Mouse (Mus musculus): ENCODE data around the gene Hdgf. TPM values are rescaled to one million over a fixed set of nuclear protein-coding genes. Genes with fewer than 3 reads are reported as not detected.

The Hdgf gene
- total and polyA plus RNA-seq, 3 experiments: 199 to 468 (median 215) TPM

- Histone ChIP-seq H3K27me3 (replicated peaks) (no peaks in the 10 kb centered on the region), H3K4me1 (ENCODE audit: control insufficient read depth in 1 of 2, insufficient read depth in 2 of 2) (peaks cover 10 to 26% of the 10 kb centered on the region in 2 experiments), H3K36me3 (replicated peaks in 1 of 2; ENCODE audit: control insufficient read depth in 1 of 2, insufficient read depth in 1 of 2, low read length in 1 of 2) (peaks cover 7 to 21% of the 10 kb centered on the region in 2 experiments), H3K79me2 (replicated peaks; ENCODE audit: control insufficient read depth, extremely low read depth, insufficient read depth, poor library complexity, severe bottlenecking) (peaks cover 40% of the 10 kb centered on the region), H3K4me2 (ENCODE audit: insufficient read depth, low read depth, poor library complexity, severe bottlenecking) (peak within 1 kb of the TSS; percentile 94), H3K9ac (ENCODE audit: insufficient read depth, low read depth) (peak within 1 kb of the TSS; percentile 99), H3K9me3 (replicated peaks; ENCODE audit: low read length) (peaks cover 5% of the 10 kb centered on the region), H3K4me3 (replicated peaks in 1 of 3; ENCODE audit: low read depth in 2 of 3, low read length in 2 of 3, poor library complexity in 1 of 3) (peak within 1 kb of the TSS; percentile 86 to 95 (median 95)), H3K27ac (ENCODE audit: insufficient read depth, low read depth) (peak within 1 kb of the TSS; percentile 72)
- peak; percentile 77; the same call in 1 of the 2 replicates for TF ChIP-seq MXI1 (IDR thresholded peaks at IDR 0.05; ENCODE audit: low read depth, low read length)
- TF ChIP-seq GABPA (IDR thresholded peaks at IDR 0.05; ENCODE audit: insufficient replicate concordance, low read depth, low read length): peak; percentile 97; the same call in 1 of the 2 replicates
- no peak for TF ChIP-seq JUN (IDR thresholded peaks at IDR 0.05; ENCODE audit: insufficient read depth, low read depth, low read length)
- TF ChIP-seq ZMIZ1 (IDR thresholded peaks at IDR 0.05; ENCODE audit: low read depth, low read length): peak; percentile 80; the same call in 1 of the 2 replicates
- TF ChIP-seq ZNF384 (IDR thresholded peaks at IDR 0.05; ENCODE audit: low read depth, low read length): no peak
- TF ChIP-seq SMC3 (IDR thresholded peaks at IDR 0.05; ENCODE audit: low read depth, low read length): no peak
- TF ChIP-seq KAT2A (IDR thresholded peaks at IDR 0.05; ENCODE audit: insufficient replicate concordance, low read length): peak; percentile 100
- TF ChIP-seq PAX5 (IDR thresholded peaks at IDR 0.05; ENCODE audit: low read length): no peak
- no peak for TF ChIP-seq EP300 (IDR thresholded peaks at IDR 0.05; ENCODE audit: low read length)
- peak; percentile 61 for TF ChIP-seq POLR2A (IDR thresholded peaks at IDR 0.05; ENCODE audit: low read depth, low read length)
- TF ChIP-seq JUND (conservative IDR thresholded peaks at IDR 0.05; ENCODE audit: low read depth, low read length): no peak
- no peak for TF ChIP-seq CHD1 (IDR thresholded peaks at IDR 0.05; ENCODE audit: low read depth, low read length)
- TF ChIP-seq RCOR1 (conservative IDR thresholded peaks at IDR 0.05; ENCODE audit: low read depth, low read length): no peak
- TF ChIP-seq MEF2A (IDR thresholded peaks at IDR 0.05; ENCODE audit: borderline replicate concordance, low read depth, low read length): 0 out of 2 replicates have a peak, but pooled peaks have one; percentile 11
- TF ChIP-seq POLR2AphosphoS2 (IDR thresholded peaks at IDR 0.05; ENCODE audit: low read depth, low read length): peak; percentile 72; the same call in 1 of the 2 replicates
- TF ChIP-seq CTCF (conservative IDR thresholded peaks at IDR 0.05 in 1 of 2, IDR thresholded peaks at IDR 0.05 in 1 of 2; ENCODE audit: low read depth in 2 of 2, low read length in 2 of 2): no peak
- no peak for TF ChIP-seq ZC3H11A (IDR thresholded peaks at IDR 0.05; ENCODE audit: low read depth, low read length)
- TF ChIP-seq NRF1 (IDR thresholded peaks at IDR 0.05; ENCODE audit: low read depth, low read length): peak; percentile 74
- TF ChIP-seq MYC (IDR thresholded peaks at IDR 0.05; ENCODE audit: low read depth, low read length): peak; percentile 94
- TF ChIP-seq TBP (conservative IDR thresholded peaks at IDR 0.05; ENCODE audit: low read depth, low read length): peak; percentile 34; the same call in 1 of the 2 replicates
- TF ChIP-seq ZKSCAN1 (IDR thresholded peaks at IDR 0.05; ENCODE audit: borderline replicate concordance, low read depth, low read length): no peak
- no peak for TF ChIP-seq ETS1 (conservative IDR thresholded peaks at IDR 0.05; ENCODE audit: low read depth, low read length)
- peak; percentile 100 for TF ChIP-seq UBTF (IDR thresholded peaks at IDR 0.05; ENCODE audit: low read depth, low read length)
- no peak for TF ChIP-seq E2F4 (IDR thresholded peaks at IDR 0.05; ENCODE audit: insufficient replicate concordance, low read depth, low read length)
- peak; percentile 13; the same call in 1 of the 2 replicates for TF ChIP-seq MAZ (IDR thresholded peaks at IDR 0.05; ENCODE audit: low read depth, low read length)
- TF ChIP-seq MAFK (IDR thresholded peaks at IDR 0.05; ENCODE audit: insufficient replicate concordance, low read length): no peak
- TF ChIP-seq MAX (IDR thresholded peaks at IDR 0.05; ENCODE audit: low read length): 0 out of 2 replicates have a peak, but pooled peaks have one; percentile 29
- peak; percentile 98 for TF ChIP-seq SIN3A (IDR thresholded peaks at IDR 0.05; ENCODE audit: low read length)
- TF ChIP-seq IRF4 (IDR thresholded peaks at IDR 0.05; ENCODE audit: low read depth, low read length): peak; percentile 35; the same call in 1 of the 2 replicates
- TF ChIP-seq NELFE (IDR thresholded peaks at IDR 0.05; ENCODE audit: low read depth, low read length): peak; percentile 14; the same call in 1 of the 2 replicates
- no peak for TF ChIP-seq USF1 (IDR thresholded peaks at IDR 0.05; ENCODE audit: low read depth, low read length)
- TF ChIP-seq ELF1 (IDR thresholded peaks at IDR 0.05; ENCODE audit: low read depth, low read length): peak; percentile 85
- no peak for TF ChIP-seq RAD21 (IDR thresholded peaks at IDR 0.05; ENCODE audit: low read depth, low read length)
- peak; percentile 98 for TF ChIP-seq HCFC1 (IDR thresholded peaks at IDR 0.05; ENCODE audit: low read depth, low read length)
- no peak for TF ChIP-seq BHLHE40 (IDR thresholded peaks at IDR 0.05; ENCODE audit: low read depth, low read length)
- TF ChIP-seq TCF12 (IDR thresholded peaks at IDR 0.05; ENCODE audit: low read depth, low read length): peak; percentile 56; the same call in 1 of the 2 replicates
- TF ChIP-seq USF2 (conservative IDR thresholded peaks at IDR 0.05; ENCODE audit: low read depth, low read length): no peak
- peak; percentile 81 for TF ChIP-seq CHD2 (IDR thresholded peaks at IDR 0.05; ENCODE audit: low read length)
- DNase-seq (ENCODE audit: extremely low read depth): peak; percentile 99
- in situ Hi-C loops (cut with MboI; ENCODE audit: low pct_ligation_motif_present, low pct_unique_long_range_greater_than_20kb, low sequenced_read_pairs): no loop called here
- dilution Hi-C loops (cut with MboI; ENCODE audit: extremely low pct_ligation_motif_present, extremely low pct_unique_long_range_greater_than_20kb, low sequenced_read_pairs): no loop called here
Measured at GRCm38 (mm10) chr3:87885281-87886003, 20.7 kb upstream of the Hdgf start, which contains the start of gene Prcc. Gene Prcc (minus strand): TSS chr3:87885608.

Data from CH12.LX (cell line).